Mouse (Mus musculus): ENCODE measurements around the gene Gucd1.

- TF ChIP-seq CTCF (IDR thresholded peaks at IDR 0.05; ENCODE audit: low read depth, low read length) (no peak), POLR2A (IDR thresholded peaks at IDR 0.05; ENCODE audit: borderline replicate concordance, low read depth, low read length) (no peak)
Observed at GRCm38 (mm10) chr10:75307130-75307529, 210.6 kb downstream of the Gucd1 start.
